Mouse (Mus musculus) ES-CJ7 (cell line): ENCODE results near the gene Nwd1.

Experiments
- DNase-seq: peaks from one replicate; pipeline ENCODE4 v3.0.0; 2011; ENCODE audit warnings: low read depth, low spot score

Nwd1 gene

GRCm38 (mm10) chr8:72762306-72762705, 115.8 kb downstream of the Nwd1 start:
- no peak for DNase-seq

- peak; percentile 56 for DNase-seq
Observed at GRCm38 (mm10) chr8:72765696-72766095, 119.2 kb downstream of the Nwd1 start.

- DNase-seq: no peak
Observed at GRCm38 (mm10) chr8:72766777-72767176, 120.3 kb downstream of the Nwd1 start.
